Mouse (Mus musculus) C2C12 (cell line): ENCODE measurements around the gene C530008M17Rik.

Source experiments
- CTCF ChIP-seq: IDR thresholded peaks from one replicate; pipeline ENCODE4 v1.5.1; 2011; ENCODE audit not compliant: control insufficient read depth, insufficient read depth, insufficient read length
- MAX ChIP-seq: IDR thresholded peaks from one replicate; pipeline ENCODE4 v1.6.1; 2011; ENCODE audit warnings: mild to moderate bottlenecking, control low read depth
- USF1 ChIP-seq: IDR thresholded peaks from one replicate; pipeline ENCODE4 v1.6.1; 2011; ENCODE audit warnings: low read depth, mild to moderate bottlenecking, control low read depth, moderate library complexity

GRCm38 (mm10) chr5:76884107-76884506 lies 227.8 kb downstream of the C530008M17Rik start:
- TF ChIP-seq MAX = no peak
- no peak for TF ChIP-seq USF1
- TF ChIP-seq CTCF = no peak
